Mouse (Mus musculus): ENCODE data around the gene Sdcbp2. TPM values are rescaled to one million over a fixed set of nuclear protein-coding genes. Genes with fewer than 3 reads are reported as not detected.

The Sdcbp2 gene
- polyA plus RNA-seq, 1 experiment from 2014 or later, result 2.2 TPM

- H3K4me1 ChIP-seq (ENCODE audit: control insufficient read depth, insufficient read depth, low read length), result peaks cover 9% of the 10 kb centered on the region; the same call in 1 of the 2 replicates
- no peak overlapping the region for H3K4me3 ChIP-seq (ENCODE audit: low read length)
- H3K36me3 ChIP-seq (ENCODE audit: control insufficient read depth, insufficient read depth), result no peaks in the 10 kb centered on the region
- H3K9me3 ChIP-seq (replicated peaks; ENCODE audit: control insufficient read depth, low read length), result no peaks in the 10 kb centered on the region
- no peak for ATAC-seq (replicated peaks; ENCODE audit: extremely low read depth, insufficient read depth, low FRiP score)
- no peak overlapping the region for H3K9ac ChIP-seq (ENCODE audit: low read length)
- 29% methylated on average over 1 of the region's 1 CpGs for WGBS
- H3K4me2 ChIP-seq (ENCODE audit: low read depth, low read length), result no peak overlapping the region
- H3K27me3 ChIP-seq (ENCODE audit: control insufficient read depth, insufficient read depth, low read length), result no peaks in the 10 kb centered on the region
- no peak overlapping the region for H3K27ac ChIP-seq (ENCODE audit: low read length)
Observed at GRCm38 (mm10) chr2:151580945-151581344, 8.5 kb downstream of the Sdcbp2 start.

- H3K4me1 ChIP-seq (ENCODE audit: control insufficient read depth, insufficient read depth, low read length), result no peaks in the 10 kb centered on the region
- H3K4me3 ChIP-seq (ENCODE audit: low read length), result no peak overlapping the region
- no peak for ATAC-seq (replicated peaks; ENCODE audit: extremely low read depth, insufficient read depth, low FRiP score)
- H3K9ac ChIP-seq (ENCODE audit: low read length), result no peak overlapping the region
- 33% methylated on average over 3 of the region's 3 CpGs for WGBS
- H3K9me3 ChIP-seq (replicated peaks; ENCODE audit: control insufficient read depth, low read length), result no peaks in the 10 kb centered on the region
- no peak overlapping the region for H3K27ac ChIP-seq (ENCODE audit: low read length)
- H3K4me2 ChIP-seq (ENCODE audit: low read depth, low read length), result no peak overlapping the region
- H3K27me3 ChIP-seq (ENCODE audit: control insufficient read depth, insufficient read depth, low read length), result no peaks in the 10 kb centered on the region
- H3K36me3 ChIP-seq (ENCODE audit: control insufficient read depth, insufficient read depth), result no peaks in the 10 kb centered on the region
Observed at GRCm38 (mm10) chr2:151585934-151586333, 13.5 kb downstream of the Sdcbp2 start.

GRCm38 (mm10) chr2:151586807-151587206 lies 14.4 kb downstream of the Sdcbp2 start:
- Histone ChIP-seq H3K4me2 (ENCODE audit: low read depth, low read length) (no peak overlapping the region), H3K4me3 (ENCODE audit: low read length) (no peak overlapping the region), H3K9ac (ENCODE audit: low read length) (no peak overlapping the region), H3K9me3 (replicated peaks; ENCODE audit: control insufficient read depth, low read length) (no peaks in the 10 kb centered on the region), H3K27me3 (ENCODE audit: control insufficient read depth, insufficient read depth, low read length) (0 out of 2 replicates have a peak, but pooled peaks cover 2% of the 10 kb centered on the region), H3K36me3 (ENCODE audit: control insufficient read depth, insufficient read depth) (no peaks in the 10 kb centered on the region), H3K27ac (ENCODE audit: low read length) (no peak overlapping the region), H3K4me1 (ENCODE audit: control insufficient read depth, insufficient read depth, low read length) (no peaks in the 10 kb centered on the region)
- ATAC-seq (replicated peaks; ENCODE audit: extremely low read depth, insufficient read depth, low FRiP score), result no peak
- WGBS, result 79% methylated on average over 1 of the region's 1 CpGs

GRCm38 (mm10) chr2:151587306-151587705 lies 14.9 kb downstream of the Sdcbp2 start:
- Histone ChIP-seq H3K27ac (ENCODE audit: low read length) (no peak overlapping the region), H3K4me2 (ENCODE audit: low read depth, low read length) (no peak overlapping the region), H3K9me3 (replicated peaks; ENCODE audit: control insufficient read depth, low read length) (no peaks in the 10 kb centered on the region), H3K36me3 (ENCODE audit: control insufficient read depth, insufficient read depth) (no peaks in the 10 kb centered on the region), H3K4me1 (ENCODE audit: control insufficient read depth, insufficient read depth, low read length) (no peaks in the 10 kb centered on the region), H3K9ac (ENCODE audit: low read length) (no peak overlapping the region), H3K4me3 (ENCODE audit: low read length) (no peak overlapping the region), H3K27me3 (ENCODE audit: control insufficient read depth, insufficient read depth, low read length) (0 out of 2 replicates have a peak, but pooled peaks cover 2% of the 10 kb centered on the region)
- WGBS, result 50% methylated on average over 9 of the region's 9 CpGs
- 0 out of 2 replicates have a peak, but pooled peaks have one; percentile 17 for ATAC-seq (replicated peaks; ENCODE audit: extremely low read depth, insufficient read depth, low FRiP score)

- no peak for ATAC-seq (replicated peaks; ENCODE audit: extremely low read depth, insufficient read depth, low FRiP score)
- 58% methylated on average over 2 of the region's 2 CpGs for WGBS
- H3K36me3 ChIP-seq (ENCODE audit: control insufficient read depth, insufficient read depth), result no peaks in the 10 kb centered on the region
Observed at GRCm38 (mm10) chr2:151598068-151598467, 25.6 kb downstream of the Sdcbp2 start.

GRCm38 (mm10) chr2:151602106-151602505 lies 29.7 kb downstream of the Sdcbp2 start:
- no peaks in the 10 kb centered on the region for H3K4me1 ChIP-seq (ENCODE audit: control insufficient read depth, insufficient read depth, low read length)
- H3K27me3 ChIP-seq (ENCODE audit: control insufficient read depth, insufficient read depth, low read length), result 0 out of 2 replicates have a peak, but pooled peaks cover 2% of the 10 kb centered on the region
- no peak overlapping the region for H3K9ac ChIP-seq (ENCODE audit: low read length)
- H3K4me2 ChIP-seq (ENCODE audit: low read depth, low read length), result no peak overlapping the region
- ATAC-seq (replicated peaks; ENCODE audit: extremely low read depth, insufficient read depth, low FRiP score), result no peak
- H3K9me3 ChIP-seq (replicated peaks; ENCODE audit: control insufficient read depth, low read length), result no peaks in the 10 kb centered on the region
- H3K4me3 ChIP-seq (ENCODE audit: low read length), result no peak overlapping the region
- H3K27ac ChIP-seq (ENCODE audit: low read length), result no peak overlapping the region
- WGBS, result 32% methylated on average over 4 of the region's 4 CpGs
- H3K36me3 ChIP-seq (ENCODE audit: control insufficient read depth, insufficient read depth), result no peaks in the 10 kb centered on the region

More at GRCm38 (mm10) chr2:151598068-151598467, 25.6 kb downstream of the Sdcbp2 start:
- Histone ChIP-seq H3K27me3 (ENCODE audit: control insufficient read depth, insufficient read depth, low read length) (0 out of 2 replicates have a peak, but pooled peaks cover 2% of the 10 kb centered on the region), H3K4me1 (ENCODE audit: control insufficient read depth, insufficient read depth, low read length) (no peaks in the 10 kb centered on the region), H3K4me2 (ENCODE audit: low read depth, low read length) (no peak overlapping the region), H3K9ac (ENCODE audit: low read length) (no peak overlapping the region), H3K9me3 (replicated peaks; ENCODE audit: control insufficient read depth, low read length) (no peaks in the 10 kb centered on the region), H3K4me3 (ENCODE audit: low read length) (no peak overlapping the region), H3K27ac (ENCODE audit: low read length) (no peak overlapping the region)

GRCm38 (mm10) chr2:151603630-151604029 lies 31.2 kb downstream of the Sdcbp2 start:
- 37% methylated on average over 4 of the region's 4 CpGs for WGBS
- Histone ChIP-seq H3K9ac (ENCODE audit: low read length) (no peak overlapping the region), H3K4me3 (ENCODE audit: low read length) (no peak overlapping the region), H3K9me3 (replicated peaks; ENCODE audit: control insufficient read depth, low read length) (no peaks in the 10 kb centered on the region), H3K36me3 (ENCODE audit: control insufficient read depth, insufficient read depth) (no peaks in the 10 kb centered on the region), H3K4me2 (ENCODE audit: low read depth, low read length) (no peak overlapping the region), H3K4me1 (ENCODE audit: control insufficient read depth, insufficient read depth, low read length) (no peaks in the 10 kb centered on the region), H3K27me3 (ENCODE audit: control insufficient read depth, insufficient read depth, low read length) (0 out of 2 replicates have a peak, but pooled peaks cover 2% of the 10 kb centered on the region), H3K27ac (ENCODE audit: low read length) (no peak overlapping the region)
- ATAC-seq (replicated peaks; ENCODE audit: extremely low read depth, insufficient read depth, low FRiP score), result no peak

- 35% methylated on average over 11 of the region's 11 CpGs for WGBS
- no peak overlapping the region for H3K9ac ChIP-seq (ENCODE audit: low read length)
- H3K9me3 ChIP-seq (replicated peaks; ENCODE audit: control insufficient read depth, low read length), result no peaks in the 10 kb centered on the region
- no peak for ATAC-seq (replicated peaks; ENCODE audit: extremely low read depth, insufficient read depth, low FRiP score)
- H3K36me3 ChIP-seq (ENCODE audit: control insufficient read depth, insufficient read depth), result no peaks in the 10 kb centered on the region
- H3K27ac ChIP-seq (ENCODE audit: low read length), result no peak overlapping the region
- no peak overlapping the region for H3K4me2 ChIP-seq (ENCODE audit: low read depth, low read length)
- H3K27me3 ChIP-seq (ENCODE audit: control insufficient read depth, insufficient read depth, low read length), result 0 out of 2 replicates have a peak, but pooled peaks cover 2% of the 10 kb centered on the region
- no peaks in the 10 kb centered on the region for H3K4me1 ChIP-seq (ENCODE audit: control insufficient read depth, insufficient read depth, low read length)
- H3K4me3 ChIP-seq (ENCODE audit: low read length), result no peak overlapping the region
Observed at GRCm38 (mm10) chr2:151605437-151605987, 33.1 kb downstream of the Sdcbp2 start.

GRCm38 (mm10) chr2:151608435-151608834 lies 36.0 kb downstream of the Sdcbp2 start:
- Histone ChIP-seq H3K27ac (ENCODE audit: low read length) (no peak overlapping the region), H3K4me2 (ENCODE audit: low read depth, low read length) (no peak overlapping the region), H3K36me3 (ENCODE audit: control insufficient read depth, insufficient read depth) (no peaks in the 10 kb centered on the region), H3K27me3 (ENCODE audit: control insufficient read depth, insufficient read depth, low read length) (0 out of 2 replicates have a peak, but pooled peaks cover 2% of the 10 kb centered on the region), H3K9ac (ENCODE audit: low read length) (no peak overlapping the region), H3K4me1 (ENCODE audit: control insufficient read depth, insufficient read depth, low read length) (no peaks in the 10 kb centered on the region), H3K9me3 (replicated peaks; ENCODE audit: control insufficient read depth, low read length) (no peaks in the 10 kb centered on the region), H3K4me3 (ENCODE audit: low read length) (no peak overlapping the region)
- ATAC-seq (replicated peaks; ENCODE audit: extremely low read depth, insufficient read depth, low FRiP score), result no peak
- WGBS, result 62% methylated on average over 1 of the region's 1 CpGs

Measured in heart, embryonic 16.5 days (tissue).